Mouse (Mus musculus) limb, embryonic 10.5 days (tissue): ENCODE results near the gene Id3. TPM values are rescaled to one million over a fixed set of nuclear protein-coding genes. Genes with fewer than 3 reads are reported as not detected.

Source experiments
- DNase-seq: peaks from one replicate; pipeline ENCODE4 v3.0.0-alpha.2; 2017; ENCODE audit warnings: low spot score
- H3K27ac ChIP-seq: fragments of 300-500 bp; sonication (generic); 2 replicates; pipeline ENCODE4 v1.5.1; 2016; ENCODE audit warnings: mild to moderate bottlenecking
- H3K27me3 ChIP-seq: fragments of 300-500 bp; sonication (generic); 2 replicates; pipeline ENCODE4 v1.6.1; 2016; ENCODE audit warnings: low read depth, mild to moderate bottlenecking; ENCODE audit not compliant: poor library complexity, severe bottlenecking
- H3K36me3 ChIP-seq: fragments of 300-500 bp; sonication (generic); 2 replicates; pipeline ENCODE4 v1.6.1; 2016; ENCODE audit warnings: mild to moderate bottlenecking, moderate library complexity
- H3K4me1 ChIP-seq: fragments of 300-500 bp; sonication (generic); 2 replicates; pipeline ENCODE4 v1.6.1; 2016
- H3K4me3 ChIP-seq: fragments of 300-500 bp; sonication (generic); 2 replicates; pipeline ENCODE4 v1.5.1; 2016; ENCODE audit warnings: mild to moderate bottlenecking, moderate library complexity
- H3K9me3 ChIP-seq: fragments of 300-500 bp; sonication (generic); replicated peaks from 2 replicates; pipeline ENCODE4 v1.6.1; 2016; ENCODE audit warnings: mild to moderate bottlenecking
- WGBS: fragments of 180-500 bp; shearing (Covaris S2); methylation state at CpG from one replicate; pipeline ENCODE4 v1.1.7; 2016; 5-methylcytosine and 5-hydroxymethylcytosine counted together
- polyA plus RNA-seq: library from polyadenylated mRNA; unstranded; fragments of >200 nt; fragmentation: Nextera tagmentation; extraction: Ambion mirVana; gene quantifications from 2 replicates; pipeline ENCODE4 v1.2.1, GENCODE M21; 2016

Id3 gene
- polyA plus RNA-seq, 1 experiment from 2014 or later = 475 TPM

DNA sequence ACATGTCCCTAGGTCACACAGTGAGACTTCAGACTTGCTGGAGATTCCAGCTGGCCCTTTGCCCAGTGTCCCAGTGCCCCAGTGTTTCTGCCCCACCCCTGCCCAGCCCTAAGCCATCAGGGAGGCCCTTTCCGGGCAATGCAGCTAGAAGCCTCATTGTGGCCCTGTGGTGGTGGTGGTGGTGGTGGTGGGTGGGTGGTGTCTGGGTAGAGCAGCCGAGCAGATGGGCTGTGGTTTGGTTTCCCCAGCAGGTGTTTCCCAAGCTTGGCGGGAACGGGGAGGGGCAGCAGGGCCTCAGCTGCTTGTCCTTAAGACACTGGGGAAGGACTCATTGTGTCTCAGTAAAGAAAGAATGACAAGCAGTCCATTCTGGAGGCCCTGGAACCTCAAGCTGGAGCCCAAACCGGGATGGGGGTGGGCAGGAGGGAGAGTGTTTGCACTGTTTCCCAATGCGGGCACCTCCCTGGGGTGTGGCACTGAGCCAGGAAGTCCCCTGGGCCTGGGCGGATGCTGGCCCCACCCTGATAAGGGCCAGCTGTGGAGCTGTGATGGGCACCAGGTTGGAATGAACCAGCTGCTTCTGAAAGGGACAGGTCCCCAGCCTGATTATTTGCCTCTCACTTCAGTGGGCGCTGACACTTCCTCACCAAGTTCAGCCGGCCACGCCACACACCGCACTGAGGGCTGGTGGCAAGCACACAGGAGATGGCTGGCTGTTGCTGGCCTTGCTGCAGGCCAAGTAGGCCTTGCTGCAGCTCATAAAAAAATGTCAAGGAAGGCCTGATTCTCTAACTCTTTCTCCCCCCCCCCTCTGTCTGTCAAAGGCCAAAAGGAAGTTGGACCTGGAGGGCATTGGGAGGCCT is 34.5 kb downstream of the Id3 start:
- 79% methylated on average over 11 of the region's 11 CpGs for WGBS
- Histone ChIP-seq H3K27me3 (0 out of 2 replicates have a peak, but pooled peaks cover 8% of the 10 kb centered on the region), H3K36me3 (peaks cover 24% of the 10 kb centered on the region; the same call in 1 of the 2 replicates), H3K4me1 (peaks cover 76% of the 10 kb centered on the region), H3K9me3 (no peaks in the 10 kb centered on the region), H3K4me3 (0 out of 2 replicates have a peak overlapping the region, but pooled peaks have one; percentile 3), H3K27ac (peak overlapping the region; percentile 56; the same call in 1 of the 2 replicates)
- no peak for DNase-seq

DNA sequence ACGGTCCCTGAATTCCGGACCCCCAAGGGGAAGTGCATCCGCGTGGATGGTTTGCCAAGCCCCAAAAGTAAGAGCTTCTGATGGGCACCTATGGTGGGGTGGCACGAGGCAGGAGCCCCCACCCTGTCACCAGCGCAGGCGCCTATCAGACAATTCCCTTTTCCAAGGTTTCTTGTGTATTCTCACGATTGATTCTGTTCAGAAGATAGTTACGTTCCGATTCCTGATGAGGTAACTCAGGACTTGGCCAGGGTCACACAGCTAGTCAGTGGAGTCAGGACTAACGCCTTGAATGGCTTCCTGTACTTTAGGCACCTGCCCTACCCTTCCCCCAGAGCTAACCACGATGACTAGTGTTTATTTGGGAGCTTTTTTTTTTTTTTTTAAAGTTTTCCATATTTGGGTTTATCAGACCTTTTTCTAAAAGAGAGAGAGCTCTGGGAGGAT is 35.2 kb downstream of the Id3 start:
- Histone ChIP-seq H3K27me3 (0 out of 2 replicates have a peak, but pooled peaks cover 8% of the 10 kb centered on the region), H3K9me3 (no peaks in the 10 kb centered on the region), H3K27ac (peak overlapping the region; percentile 56; the same call in 1 of the 2 replicates), H3K4me1 (peaks cover 70% of the 10 kb centered on the region), H3K4me3 (0 out of 2 replicates have a peak overlapping the region, but pooled peaks have one; percentile 3), H3K36me3 (peaks cover 24% of the 10 kb centered on the region; the same call in 1 of the 2 replicates)
- WGBS = 88% methylated on average over 12 of the region's 12 CpGs
- DNase-seq = no peak

GRCm38 (mm10) chr4:136179456-136179855 is 36.2 kb downstream of the Id3 start:
- 88% methylated on average over 7 of the region's 7 CpGs for WGBS

DNA sequence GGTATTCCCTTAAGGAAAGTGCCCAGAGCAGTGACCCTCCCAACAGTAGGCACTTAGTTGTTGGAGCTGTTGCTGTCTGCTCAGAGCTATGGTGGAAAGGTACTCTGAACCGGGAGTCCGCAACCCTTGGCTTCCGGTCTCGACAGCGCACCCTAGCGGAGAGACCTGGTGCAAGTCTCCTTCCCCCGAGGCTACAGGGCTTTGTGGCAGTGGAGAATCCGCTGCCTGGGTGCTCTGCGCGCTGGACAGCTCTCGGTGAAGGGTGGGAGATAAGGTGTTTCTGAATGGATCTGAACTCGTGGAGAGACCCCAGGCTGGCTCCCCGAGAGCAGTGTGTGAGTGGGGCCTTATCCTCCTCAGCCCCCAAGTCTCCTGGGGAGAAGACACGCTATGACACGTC is 36.7 kb downstream of the Id3 start:
- Histone ChIP-seq H3K27me3 (0 out of 2 replicates have a peak, but pooled peaks cover 8% of the 10 kb centered on the region), H3K36me3 (peaks cover 29% of the 10 kb centered on the region), H3K9me3 (no peaks in the 10 kb centered on the region), H3K27ac (peak overlapping the region; percentile 64), H3K4me3 (peak overlapping the region; percentile 46), H3K4me1 (peaks cover 55% of the 10 kb centered on the region)
- 2% methylated on average over 15 of the region's 15 CpGs for WGBS
- peak; percentile 95 for DNase-seq

More at GRCm38 (mm10) chr4:136179456-136179855, 36.2 kb downstream of the Id3 start:
- H3K27me3 ChIP-seq = 0 out of 2 replicates have a peak, but pooled peaks cover 8% of the 10 kb centered on the region
- no peak overlapping the region for H3K4me3 ChIP-seq
- H3K9me3 ChIP-seq = no peaks in the 10 kb centered on the region
- peaks cover 60% of the 10 kb centered on the region for H3K4me1 ChIP-seq
- no peak for DNase-seq
- no peak overlapping the region for H3K27ac ChIP-seq
- H3K36me3 ChIP-seq = peaks cover 31% of the 10 kb centered on the region

DNA sequence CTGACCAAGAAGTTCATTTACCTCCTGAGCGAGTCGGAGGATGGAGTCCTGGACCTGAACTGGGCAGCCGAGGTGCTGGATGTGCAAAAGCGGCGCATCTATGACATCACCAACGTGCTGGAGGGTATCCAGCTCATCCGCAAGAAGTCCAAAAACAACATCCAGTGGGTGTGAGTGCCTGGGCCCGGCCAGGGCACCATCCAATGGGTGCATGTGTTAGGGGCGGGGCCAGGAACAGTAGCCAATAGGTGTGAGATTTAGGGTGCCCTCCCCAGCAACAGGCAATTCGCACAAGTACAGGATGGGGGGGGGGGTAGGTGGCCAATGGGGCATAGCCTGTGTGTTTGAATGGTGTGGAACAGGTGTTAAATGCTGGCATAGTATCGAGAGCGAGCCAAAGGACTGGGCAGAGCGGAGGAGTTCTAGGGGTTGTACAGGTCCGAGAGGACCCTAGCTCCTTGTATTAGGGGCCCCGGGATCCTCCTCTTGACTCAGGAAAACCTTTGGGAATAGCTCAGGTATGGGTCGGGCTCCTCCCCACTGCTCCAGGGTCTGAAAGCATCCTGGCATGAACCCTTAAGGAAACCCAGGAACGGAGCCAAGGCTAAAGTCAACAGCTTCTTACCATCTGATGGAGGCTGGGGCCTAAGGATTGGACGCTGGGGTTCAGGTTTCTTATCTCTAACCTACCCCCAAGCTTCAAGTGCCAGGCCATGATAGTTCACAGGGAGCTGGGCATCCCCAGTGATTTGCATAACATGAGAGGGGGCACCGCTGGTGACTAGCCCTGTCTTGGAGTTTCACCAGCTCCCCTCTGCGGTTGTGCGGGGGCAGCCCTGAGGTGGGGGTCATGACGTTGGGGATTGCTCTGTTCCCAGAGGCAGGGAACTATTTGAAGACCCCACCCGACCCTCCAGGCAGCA is 37.4 kb downstream of the Id3 start:
- WGBS = 8% methylated on average over 23 of the region's 23 CpGs
- peak overlapping the region; percentile 64 for H3K27ac ChIP-seq
- 0 out of 2 replicates have a peak, but pooled peaks cover 8% of the 10 kb centered on the region for H3K27me3 ChIP-seq
- no peaks in the 10 kb centered on the region for H3K9me3 ChIP-seq
- peaks cover 48% of the 10 kb centered on the region for H3K4me1 ChIP-seq
- H3K4me3 ChIP-seq = peak overlapping the region; percentile 46
- peak; percentile 59 for DNase-seq
- H3K36me3 ChIP-seq = peaks cover 31% of the 10 kb centered on the region

GRCm38 (mm10) chr4:136181367-136181766 is 38.1 kb downstream of the Id3 start:
- Histone ChIP-seq H3K4me3 (0 out of 2 replicates have a peak overlapping the region, but pooled peaks have one; percentile 46), H3K27ac (no peak overlapping the region), H3K9me3 (no peaks in the 10 kb centered on the region), H3K4me1 (peaks cover 41% of the 10 kb centered on the region), H3K36me3 (peaks cover 35% of the 10 kb centered on the region), H3K27me3 (0 out of 2 replicates have a peak, but pooled peaks cover 8% of the 10 kb centered on the region)
- DNase-seq = no peak
- WGBS = 19% methylated on average over 12 of the region's 12 CpGs

DNA sequence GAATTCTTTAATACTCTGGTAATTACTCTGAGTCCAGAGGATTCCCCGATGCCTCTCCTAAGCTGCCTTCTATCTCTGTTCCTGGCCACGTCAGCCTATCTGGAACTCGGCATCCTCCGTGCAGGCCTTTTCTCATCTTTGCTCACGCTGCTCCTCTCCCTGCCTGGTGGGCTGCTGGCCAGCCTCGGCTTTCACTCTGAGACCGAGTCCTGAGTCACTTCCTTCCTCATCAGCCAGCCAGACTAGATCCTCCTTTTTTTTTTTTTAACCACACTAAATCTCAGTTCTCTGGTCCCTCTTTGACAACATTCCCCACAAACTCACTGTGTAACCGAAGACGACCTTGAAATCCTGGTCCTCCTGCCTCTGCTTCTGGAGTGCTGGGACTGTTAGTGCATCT is 42.1 kb downstream of the Id3 start:
- Histone ChIP-seq H3K27ac (no peak overlapping the region), H3K27me3 (0 out of 2 replicates have a peak, but pooled peaks cover 8% of the 10 kb centered on the region), H3K4me1 (peaks cover 11% of the 10 kb centered on the region), H3K9me3 (no peaks in the 10 kb centered on the region), H3K36me3 (peaks cover 59% of the 10 kb centered on the region), H3K4me3 (no peak overlapping the region)
- WGBS = 87% methylated on average over 9 of the region's 9 CpGs
- no peak for DNase-seq

DNA sequence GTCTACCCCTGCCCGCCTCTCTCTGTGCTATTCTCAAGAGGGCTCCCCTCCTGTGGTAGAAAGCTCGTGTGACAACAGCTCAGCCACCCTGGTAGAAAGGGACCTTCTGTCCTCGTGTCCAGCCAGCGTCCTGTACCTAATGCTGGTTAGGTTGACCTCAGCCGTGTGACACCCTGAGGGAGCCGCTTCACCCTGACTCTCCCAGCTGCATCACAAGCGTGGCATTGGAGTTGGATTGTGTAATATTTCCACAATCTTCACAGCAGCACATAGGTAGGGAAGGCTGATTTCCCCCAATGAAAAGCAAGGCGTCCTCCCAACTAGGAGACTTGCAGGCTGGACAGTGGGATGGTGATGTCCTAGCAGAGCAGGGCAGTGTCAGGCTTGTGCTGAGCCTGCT is 43.0 kb downstream of the Id3 start:
- no peaks in the 10 kb centered on the region for H3K27me3 ChIP-seq
- DNase-seq = no peak
- H3K4me3 ChIP-seq = no peak overlapping the region
- peaks cover 63% of the 10 kb centered on the region for H3K36me3 ChIP-seq
- no peaks in the 10 kb centered on the region for H3K9me3 ChIP-seq
- H3K27ac ChIP-seq = no peak overlapping the region
- WGBS = 83% methylated on average over 8 of the region's 8 CpGs
- H3K4me1 ChIP-seq = peaks cover 2% of the 10 kb centered on the region

DNA sequence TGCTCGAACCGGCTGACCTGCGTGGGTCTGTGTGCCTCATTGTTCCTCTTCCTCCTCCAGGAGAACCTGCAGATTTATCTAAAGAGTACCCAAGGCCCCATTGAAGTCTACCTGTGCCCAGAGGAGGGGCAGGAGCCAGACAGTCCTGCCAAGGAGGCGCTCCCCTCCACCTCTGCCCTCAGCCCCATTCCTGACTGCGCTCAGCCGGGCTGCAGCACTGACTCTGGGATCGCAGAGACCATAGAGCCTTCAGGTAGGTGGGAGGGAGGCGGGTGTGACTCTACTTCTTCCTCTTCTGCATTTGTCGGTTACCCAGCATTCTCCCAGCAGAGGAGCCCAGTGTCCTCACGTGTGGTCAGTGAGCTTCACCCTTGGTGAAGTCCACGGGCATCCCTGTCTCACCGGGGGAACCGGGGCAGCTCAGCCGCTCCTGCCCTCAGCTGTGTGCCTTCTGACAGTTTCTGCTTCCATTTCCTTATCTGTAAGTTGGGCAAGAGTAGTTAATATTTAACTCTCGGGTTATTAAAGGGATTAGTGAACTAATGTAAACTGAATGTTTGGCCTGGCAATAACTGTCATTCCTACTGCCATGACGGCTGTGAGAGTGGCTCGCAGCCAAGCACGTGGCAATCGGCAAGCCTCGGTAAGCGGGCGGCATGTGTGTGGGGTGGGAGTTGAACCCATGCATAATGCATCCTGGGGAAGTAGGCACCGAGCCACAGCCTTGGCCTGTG is 43.6 kb downstream of the Id3 start:
- Histone ChIP-seq H3K27me3 (no peaks in the 10 kb centered on the region), H3K4me1 (no peaks in the 10 kb centered on the region), H3K27ac (no peak overlapping the region), H3K4me3 (no peak overlapping the region), H3K36me3 (peaks cover 69% of the 10 kb centered on the region), H3K9me3 (no peaks in the 10 kb centered on the region)
- WGBS = 88% methylated on average over 23 of the region's 23 CpGs
- no peak for DNase-seq

DNA sequence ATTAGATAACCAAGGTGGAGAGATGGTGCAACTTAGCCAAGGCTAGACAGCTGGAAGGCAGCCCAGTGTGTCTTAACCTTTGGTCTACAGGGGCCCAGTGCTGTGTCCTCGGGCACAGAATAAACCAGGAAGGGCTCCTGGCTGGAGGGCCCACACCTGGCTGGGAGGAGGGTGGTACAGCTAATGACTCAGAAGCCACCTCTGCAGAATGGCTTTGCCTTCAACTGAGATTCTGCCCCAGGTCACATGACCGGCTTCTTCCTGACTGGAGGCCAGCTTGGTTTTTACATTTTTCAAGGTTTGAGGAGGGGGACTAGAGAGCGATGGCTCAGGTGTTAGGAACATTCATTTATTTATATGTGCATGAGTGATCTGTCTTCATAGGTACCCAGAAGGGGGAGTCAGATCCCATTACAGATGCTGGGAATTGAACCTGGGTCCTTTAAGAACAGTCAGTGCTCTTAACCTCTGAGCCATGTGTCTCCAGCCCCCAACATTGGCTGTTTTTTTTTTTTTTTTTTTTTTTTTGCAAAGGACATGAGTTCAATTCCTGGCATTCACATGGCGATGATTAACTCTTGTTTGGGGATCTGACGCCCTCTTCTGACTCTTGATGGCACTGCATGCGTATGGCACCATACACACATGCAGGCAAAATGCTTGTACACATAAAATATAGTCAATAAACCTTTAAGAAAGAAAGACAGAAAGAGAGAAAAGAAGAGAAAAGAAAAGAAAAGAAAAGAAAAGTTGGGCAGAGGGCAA is 45.9 kb downstream of the Id3 start:
- peaks cover 85% of the 10 kb centered on the region for H3K36me3 ChIP-seq
- no peaks in the 10 kb centered on the region for H3K9me3 ChIP-seq
- no peaks in the 10 kb centered on the region for H3K27me3 ChIP-seq
- no peaks in the 10 kb centered on the region for H3K4me1 ChIP-seq
- H3K27ac ChIP-seq = no peak overlapping the region
- 83% methylated on average over 6 of the region's 6 CpGs for WGBS
- no peak overlapping the region for H3K4me3 ChIP-seq
- no peak for DNase-seq

DNA sequence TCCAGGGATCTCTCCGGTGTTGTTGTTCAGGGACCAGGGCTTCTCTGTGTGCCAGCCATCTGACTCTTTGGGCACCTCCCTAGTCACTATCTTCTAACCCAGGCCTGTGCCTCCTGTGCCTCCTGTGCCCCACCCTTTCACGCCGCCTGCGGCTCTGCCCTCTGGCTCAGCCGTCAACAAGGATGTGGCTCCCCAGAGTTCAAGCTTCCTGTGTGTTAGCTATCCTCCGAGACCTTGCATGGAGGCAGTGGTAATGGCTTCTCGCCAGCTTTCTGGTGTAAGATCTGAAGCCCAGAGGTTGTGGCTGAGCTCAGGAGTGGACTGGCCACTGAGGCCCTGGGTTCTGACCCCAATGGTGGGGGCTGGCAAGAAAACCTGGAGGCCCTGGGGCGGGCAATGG is 46.6 kb downstream of the Id3 start:
- Histone ChIP-seq H3K27ac (no peak overlapping the region), H3K4me3 (no peak overlapping the region), H3K36me3 (peaks cover 79% of the 10 kb centered on the region), H3K4me1 (no peaks in the 10 kb centered on the region), H3K27me3 (no peaks in the 10 kb centered on the region), H3K9me3 (no peaks in the 10 kb centered on the region)
- 81% methylated on average over 8 of the region's 8 CpGs for WGBS
- DNase-seq = no peak
